Mouse (Mus musculus) thymus, adult 2 months (tissue): ENCODE results near the gene Ccdc155. TPM values are rescaled to one million over a fixed set of nuclear protein-coding genes. Genes with fewer than 3 reads are reported as not detected.
A peak's percentile ranks its signal among the peaks of the same experiment; 100 is the strongest.

Source experiments
- DNase-seq: peaks from one replicate; pipeline ENCODE4 v3.0.0; 2021
- H3K27ac ChIP-seq: fragments of 200-500 bp; 2 replicates; pipeline ENCODE4 v1.5.1; 2012; ENCODE audit warnings: low read length, control low read depth; ENCODE audit not compliant: control insufficient read depth, insufficient read depth
- H3K27me3 ChIP-seq: fragments of 200-500 bp; 2 replicates; pipeline ENCODE4 v1.6.1; 2012; ENCODE audit warnings: mild to moderate bottlenecking, low read length, moderate library complexity, mixed read lengths; ENCODE audit not compliant: control insufficient read depth, insufficient read depth
- H3K36me3 ChIP-seq: fragments of 200-500 bp; 2 replicates; pipeline ENCODE4 v1.6.1; 2012; ENCODE audit warnings: mild to moderate bottlenecking, low read length, moderate library complexity; ENCODE audit not compliant: control insufficient read depth, insufficient read depth
- H3K4me1 ChIP-seq: fragments of 200-500 bp; replicated peaks from 2 replicates; pipeline ENCODE4 v1.6.1; 2012; ENCODE audit warnings: low read length; ENCODE audit not compliant: control insufficient read depth, insufficient read depth
- H3K4me3 ChIP-seq: fragments of 200-500 bp; 2 replicates; pipeline ENCODE4 v1.5.1; 2012; ENCODE audit warnings: mild to moderate bottlenecking, low read length, control low read depth, moderate library complexity; ENCODE audit not compliant: control insufficient read depth, insufficient read depth
- CTCF ChIP-seq: fragments of 200-500 bp; IDR thresholded peaks from 2 replicates; pipeline ENCODE4 v1.5.1; 2012; ENCODE audit warnings: mild to moderate bottlenecking, control low read depth, low read length, moderate library complexity, borderline replicate concordance; ENCODE audit not compliant: control insufficient read depth, poor library complexity, insufficient read depth; ENCODE audit errors: extremely low read depth
- POLR2A ChIP-seq: fragments of 200-500 bp; IDR thresholded peaks from 2 replicates; pipeline ENCODE4 v1.6.1; 2012; ENCODE audit warnings: mild to moderate bottlenecking, low read length, control low read depth, moderate library complexity; ENCODE audit not compliant: control insufficient read depth, poor library complexity, insufficient read depth; ENCODE audit errors: extremely low read depth
- WGBS: fragments of 180-500 bp; shearing (Covaris S2); methylation state at CpG from one replicate; pipeline ENCODE4 v1.1.7; 2018; 5-methylcytosine and 5-hydroxymethylcytosine counted together
- polyA plus RNA-seq: library from polyadenylated mRNA; depleted of rRNA; stranded (reverse); fragments of >200 nt; gene quantifications from 2 replicates; pipeline ENCODE4 v1.2.3, GENCODE M21; 2012

Gene Ccdc155
- polyA plus RNA-seq, 1 experiment, result 0.32 TPM

DNA sequence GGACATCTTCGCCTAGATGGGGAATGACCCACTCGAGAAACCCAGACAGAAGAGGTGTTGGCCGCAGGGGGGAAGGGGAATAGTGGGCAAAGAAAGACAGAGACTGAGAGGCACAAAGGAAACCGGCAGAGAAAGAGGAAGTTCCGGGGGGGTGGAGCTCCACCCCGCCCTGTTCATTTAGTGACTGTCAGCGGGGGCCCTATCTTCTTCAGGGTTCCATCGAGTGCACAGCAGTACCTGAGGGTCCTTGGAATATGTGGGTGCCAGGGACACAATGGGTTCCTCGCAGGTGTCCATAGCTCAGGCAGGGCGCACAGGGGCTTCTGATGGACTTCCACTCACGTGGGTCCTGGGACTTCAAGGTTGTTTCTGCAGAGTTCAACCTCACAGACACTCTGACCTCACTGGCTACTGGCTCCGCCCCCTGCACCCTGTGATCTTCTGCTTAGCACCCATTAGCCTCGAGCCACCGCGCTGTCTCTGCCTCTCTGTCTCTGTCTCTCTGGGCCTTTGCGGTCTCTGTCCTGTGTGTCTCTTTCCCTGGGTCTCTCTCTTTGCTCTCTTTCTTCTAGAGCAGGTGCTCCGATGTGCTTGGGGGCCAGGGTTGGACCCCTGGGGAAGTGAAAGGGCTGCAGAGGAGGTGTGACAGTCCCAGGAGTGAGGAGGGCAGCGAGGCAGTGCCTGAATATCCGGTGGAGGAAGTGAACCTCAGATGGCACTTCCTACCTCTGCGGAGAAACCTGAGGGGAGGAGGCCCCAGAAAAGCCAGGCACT lies 34.2 kb upstream of the Ccdc155 start, which contains the start of gene Cd37:
Gene Cd37, minus strand, starts transcription at position 393 of the 774 bp plus-strand sequence.
- Histone ChIP-seq H3K27ac (peak within 1 kb of the TSS; percentile 85), H3K4me3 (peak within 1 kb of the TSS; percentile 84), H3K4me1 (peaks cover 24% of the 10 kb centered on the region), H3K27me3 (no peaks in the 10 kb centered on the region), H3K36me3 (no peaks in the 10 kb centered on the region)
- DNase-seq, result peak; percentile 79
- WGBS, result 4% methylated on average over 20 of the region's 20 CpGs
- no peak for TF ChIP-seq CTCF
- no peak for TF ChIP-seq POLR2A

DNA sequence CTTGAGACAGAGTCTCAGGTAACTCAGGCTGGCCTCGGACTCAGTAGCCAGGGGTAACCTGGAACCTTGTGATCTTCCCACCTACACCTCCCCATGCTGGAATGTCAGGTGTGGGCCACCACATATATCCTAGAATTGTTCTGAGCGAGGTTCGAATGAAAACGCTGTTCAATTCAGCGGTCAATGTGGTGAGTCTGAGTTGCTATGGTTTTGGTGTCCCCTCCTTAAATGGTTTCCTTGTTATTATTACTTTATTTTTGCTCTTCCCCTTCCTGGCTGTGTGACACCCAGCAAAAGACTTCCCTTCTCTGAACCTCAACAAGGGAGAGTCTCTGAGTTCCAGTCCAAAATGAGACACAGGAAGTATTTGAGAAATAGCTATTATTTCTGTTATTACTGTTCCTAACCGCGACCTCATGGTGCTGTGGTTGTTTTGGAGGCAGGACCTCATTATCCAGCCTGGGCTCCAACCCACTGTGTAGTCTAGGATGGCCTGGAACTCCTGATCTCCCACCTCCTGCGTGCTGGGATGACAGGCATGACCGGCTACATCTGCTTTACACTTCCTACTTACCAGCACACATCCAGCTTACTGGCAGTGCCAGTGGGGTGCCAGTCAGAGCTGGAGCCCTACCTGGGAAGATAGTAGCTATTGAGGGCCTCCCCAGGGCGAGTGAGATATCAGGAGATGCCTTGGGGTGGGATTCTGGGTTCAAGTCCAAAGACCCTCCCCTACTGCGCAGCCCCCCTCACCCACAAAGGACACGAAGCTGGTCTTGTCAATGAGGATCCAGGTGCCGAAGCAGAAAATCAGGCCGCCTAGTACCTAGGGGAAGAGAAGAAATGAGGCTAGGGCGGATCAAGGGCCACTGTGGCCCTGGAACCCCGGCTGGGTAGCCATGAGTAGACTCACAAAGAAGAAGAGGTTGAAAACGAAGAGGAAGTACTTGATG lies 33.3 kb upstream of the Ccdc155 start:
- TF ChIP-seq POLR2A (no peak), CTCF (no peak)
- Histone ChIP-seq H3K27me3 (no peaks in the 10 kb centered on the region), H3K36me3 (no peaks in the 10 kb centered on the region), H3K4me3 (peak overlapping the region; percentile 84), H3K4me1 (peaks cover 24% of the 10 kb centered on the region), H3K27ac (peak overlapping the region; percentile 67)
- WGBS, result 21% methylated on average over 17 of the region's 17 CpGs
- DNase-seq, result no peak

DNA sequence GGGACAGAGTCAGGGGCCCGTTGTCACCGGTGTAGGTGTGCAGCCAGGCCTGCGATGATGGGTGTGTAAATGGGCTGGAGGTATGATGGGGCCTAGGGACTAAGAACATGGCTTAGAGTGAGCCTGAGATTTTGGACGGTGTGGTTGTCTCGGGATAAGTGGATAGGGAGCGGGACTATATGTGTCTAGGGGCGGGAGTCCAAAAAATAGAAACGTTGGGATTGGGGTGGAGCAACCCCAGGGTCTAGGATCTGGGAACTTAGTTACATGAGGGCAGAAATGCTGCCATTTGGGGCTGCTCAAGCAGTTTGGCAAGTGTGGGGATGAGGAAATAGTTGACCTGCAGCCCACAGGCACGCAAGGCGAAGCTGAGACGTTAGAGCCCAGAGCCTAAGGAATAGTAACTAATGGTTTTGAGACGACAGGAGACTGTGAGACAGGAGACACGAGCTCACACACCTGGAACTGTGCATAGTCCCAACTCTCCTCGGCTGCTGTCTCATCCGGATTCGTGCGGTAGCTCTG lies 31.0 kb upstream of the Ccdc155 start:
- WGBS, result 92% methylated on average over 17 of the region's 17 CpGs
- no peak overlapping the region for H3K27ac ChIP-seq
- H3K36me3 ChIP-seq, result no peaks in the 10 kb centered on the region
- TF ChIP-seq POLR2A (no peak), CTCF (no peak)
- H3K4me3 ChIP-seq, result no peak overlapping the region
- peaks cover 24% of the 10 kb centered on the region for H3K4me1 ChIP-seq
- H3K27me3 ChIP-seq, result no peaks in the 10 kb centered on the region
- no peak for DNase-seq

DNA sequence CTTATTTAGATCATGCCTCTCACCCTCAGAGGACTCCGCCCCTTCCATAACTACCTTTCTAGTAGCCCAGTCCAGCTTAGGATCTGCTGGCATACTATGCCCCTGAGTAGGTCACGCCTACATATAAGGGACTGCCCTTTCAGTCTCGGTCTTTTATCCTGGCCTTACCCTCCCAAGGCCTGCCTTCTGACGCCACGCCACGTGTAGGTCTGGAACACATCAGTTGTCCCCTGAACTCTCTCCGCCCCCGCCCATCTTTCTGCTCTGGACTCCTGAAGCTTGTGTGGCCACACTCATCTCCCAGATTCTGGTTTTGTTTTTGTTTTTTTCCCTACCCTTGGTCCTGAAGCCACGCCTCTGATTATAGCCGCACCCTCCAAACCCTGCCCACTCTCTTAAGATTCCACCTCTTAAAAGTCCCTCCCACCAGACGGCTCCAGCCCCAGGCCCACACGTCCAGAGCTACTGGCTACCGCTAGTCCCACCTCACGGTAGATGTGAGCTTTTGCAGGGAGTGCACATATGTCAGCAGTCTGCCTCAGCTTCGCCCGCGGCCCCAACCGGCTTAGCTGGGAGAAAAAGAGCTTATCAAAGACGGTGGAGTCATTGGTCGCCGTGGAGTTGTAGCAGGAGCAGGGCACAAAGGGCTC lies 30.4 kb upstream of the Ccdc155 start:
- no peak overlapping the region for H3K4me3 ChIP-seq
- H3K27me3 ChIP-seq, result no peaks in the 10 kb centered on the region
- TF ChIP-seq CTCF, result no peak
- no peak for TF ChIP-seq POLR2A
- DNase-seq, result no peak
- H3K36me3 ChIP-seq, result no peaks in the 10 kb centered on the region
- H3K4me1 ChIP-seq, result peaks cover 24% of the 10 kb centered on the region
- 92% methylated on average over 21 of the region's 21 CpGs for WGBS
- H3K27ac ChIP-seq, result no peak overlapping the region

DNA sequence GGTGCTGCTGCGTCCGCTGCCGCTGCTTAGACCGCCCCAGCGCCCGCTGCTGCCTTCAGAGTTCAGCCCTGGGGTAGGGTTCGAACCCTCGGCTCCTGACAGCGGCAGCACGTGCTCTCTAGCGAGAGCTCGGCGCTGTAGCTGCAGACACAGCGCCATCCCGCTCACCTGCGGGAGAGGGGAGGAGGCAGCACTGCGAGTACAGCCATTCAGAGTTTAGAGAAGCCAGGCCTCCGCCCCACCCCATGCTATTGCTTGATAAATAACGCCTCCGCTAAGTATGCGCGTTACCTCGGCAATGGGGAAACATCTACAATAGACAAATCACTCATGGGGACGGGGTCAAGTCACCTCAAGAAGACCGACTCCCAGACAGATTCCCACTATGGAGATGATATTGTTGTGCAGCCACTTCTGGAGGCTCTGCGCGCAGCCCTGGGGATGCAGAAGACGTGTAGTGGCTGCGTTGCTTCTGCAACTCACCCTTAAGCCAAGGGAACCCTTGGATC lies 29.7 kb upstream of the Ccdc155 start:
- WGBS, result 91% methylated on average over 29 of the region's 29 CpGs
- DNase-seq, result no peak
- Histone ChIP-seq H3K27ac (no peak overlapping the region), H3K27me3 (no peaks in the 10 kb centered on the region), H3K36me3 (no peaks in the 10 kb centered on the region), H3K4me1 (peaks cover 19% of the 10 kb centered on the region), H3K4me3 (no peak overlapping the region)
- TF ChIP-seq POLR2A (no peak), CTCF (no peak)
